Mouse (Mus musculus) limb, embryonic 11.5 days (tissue): ENCODE data around the gene Ptpn14. TPM values are rescaled to one million over a fixed set of nuclear protein-coding genes. Genes with fewer than 3 reads are reported as not detected.
"Not testable (repeated sequence)": the region's sequence is repeated elsewhere in the genome, so short reads cannot be mapped to it uniquely, and the experiment has no call there.

Experiments
- ATAC-seq: fragments of 200-750 bp; cut with Nextera tagmentation; 2 replicates; pipeline ENCODE4 v1.8.0; 2017; ENCODE audit warnings: low read depth; ENCODE audit not compliant: insufficient number of reproducible peaks, low FRiP score, low TSS enrichment
- DNase-seq: peaks from one replicate; pipeline ENCODE4 v3.0.0-alpha.2; 2015; ENCODE audit warnings: low spot score
- H3K27ac ChIP-seq: fragments of 300-500 bp; sonication (generic); replicated peaks from 2 replicates; pipeline ENCODE4 v1.5.1; 2014; ENCODE audit warnings: low read depth, mild to moderate bottlenecking, low read length
- H3K27me3 ChIP-seq: fragments of 300-500 bp; sonication (generic); 2 replicates; pipeline ENCODE4 v1.6.1; 2014; ENCODE audit warnings: mild to moderate bottlenecking, low read length, mixed read lengths; ENCODE audit not compliant: control insufficient read depth, insufficient read depth
- H3K36me3 ChIP-seq: fragments of 300-500 bp; sonication (generic); 2 replicates; pipeline ENCODE4 v1.6.1; 2014; ENCODE audit warnings: mild to moderate bottlenecking, low read length, moderate library complexity, mixed read lengths; ENCODE audit not compliant: control insufficient read depth, insufficient read depth
- H3K4me1 ChIP-seq: fragments of 300-500 bp; sonication (generic); 2 replicates; pipeline ENCODE4 v1.6.1; 2014; ENCODE audit warnings: low read length, mixed read lengths; ENCODE audit not compliant: control insufficient read depth, insufficient read depth
- H3K4me2 ChIP-seq: fragments of 300-500 bp; sonication (generic); 2 replicates; pipeline ENCODE4 v1.6.1; 2014; ENCODE audit warnings: low read depth, mild to moderate bottlenecking, moderate library complexity; ENCODE audit not compliant: severe bottlenecking
- H3K4me3 ChIP-seq: fragments of 300-500 bp; sonication (generic); 2 replicates; pipeline ENCODE4 v1.5.1; 2014; ENCODE audit warnings: low read depth, low read length
- H3K9ac ChIP-seq: fragments of 300-500 bp; sonication (generic); 2 replicates; pipeline ENCODE4 v1.6.1; 2014; ENCODE audit warnings: mild to moderate bottlenecking, low read length
- H3K9me3 ChIP-seq: fragments of 300-500 bp; sonication (generic); 2 replicates; pipeline ENCODE4 v1.6.1; 2016; ENCODE audit warnings: low read length; ENCODE audit not compliant: control insufficient read depth
- WGBS: fragments of 180-500 bp; shearing (Covaris S2); extraction: QIAGEN DNeasy Blood & Tissue Kit; methylation state at CpG from one replicate; pipeline ENCODE4 v1.1.7; 2014; 5-methylcytosine and 5-hydroxymethylcytosine counted together
- polyA plus RNA-seq: library from polyadenylated mRNA; unstranded; fragments of >200 nt; fragmentation: Nextera tagmentation; extraction: Ambion mirVana; gene quantifications from 2 replicates; pipeline ENCODE4 v1.2.1, GENCODE M21; 2014

The Ptpn14 gene
- polyA plus RNA-seq, 1 experiment from 2014 or later: 8.8 TPM

DNA sequence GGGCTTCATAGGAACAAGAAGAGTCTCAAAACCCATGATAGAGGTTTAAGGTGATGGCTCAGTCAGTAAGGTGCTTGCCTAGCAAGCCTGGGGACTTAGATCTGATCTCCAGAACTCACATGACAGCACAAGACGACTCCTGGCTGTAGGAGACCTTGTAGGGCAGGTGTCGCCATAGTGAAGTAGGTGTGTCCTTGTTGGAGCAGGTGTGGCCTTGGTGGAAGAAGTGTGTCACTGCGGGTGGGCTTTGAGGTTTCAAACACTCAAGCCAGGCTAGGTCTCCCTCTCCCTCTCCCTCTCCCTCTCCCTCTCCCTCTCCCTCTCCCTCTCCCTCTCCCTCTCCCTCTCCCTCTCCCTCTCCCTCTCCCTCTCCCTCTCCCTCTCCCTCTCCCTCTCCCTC is 35.6 kb upstream of the Ptpn14 start:
- H3K27ac ChIP-seq, H3K36me3 ChIP-seq, H3K9ac ChIP-seq, ATAC-seq, H3K4me2 ChIP-seq, H3K27me3 ChIP-seq, H3K9me3 ChIP-seq, DNase-seq, H3K4me3 ChIP-seq, H3K4me1 ChIP-seq: not testable (repeated sequence)
- WGBS: 40% methylated on average over 3 of the region's 3 CpGs

GRCm38 (mm10) chr1:189694391-189694790 is 33.7 kb upstream of the Ptpn14 start:
- no peaks in the 10 kb centered on the region for H3K4me1 ChIP-seq
- no peaks in the 10 kb centered on the region for H3K27me3 ChIP-seq
- DNase-seq (no peak), ATAC-seq (no peak)
- H3K9me3 ChIP-seq: no peaks in the 10 kb centered on the region
- H3K9ac ChIP-seq: no peak overlapping the region
- no peaks in the 10 kb centered on the region for H3K36me3 ChIP-seq
- H3K4me3 ChIP-seq: no peak overlapping the region
- no peak overlapping the region for H3K4me2 ChIP-seq
- WGBS: 86% methylated on average over 2 of the region's 2 CpGs
- no peak overlapping the region for H3K27ac ChIP-seq

DNA sequence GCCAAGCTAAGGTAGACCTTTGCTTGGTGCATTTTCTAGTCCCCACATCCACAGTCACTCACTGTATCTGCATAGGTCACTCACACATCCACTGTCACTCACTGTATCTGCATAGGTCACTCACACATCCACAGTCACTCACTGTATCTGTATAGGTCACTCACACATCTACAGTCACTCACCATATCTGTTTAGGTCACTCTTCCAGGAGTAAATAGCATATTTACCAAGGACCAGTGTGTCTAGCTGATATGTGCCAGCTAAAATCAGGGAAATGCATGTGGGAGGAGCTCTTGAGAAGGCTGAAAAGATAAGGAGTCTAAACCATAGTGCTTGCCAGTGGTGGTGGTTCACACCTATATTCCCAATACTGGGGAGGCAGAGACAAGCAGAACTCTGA is 32.7 kb upstream of the Ptpn14 start:
- H3K36me3 ChIP-seq: no peaks in the 10 kb centered on the region
- no peak overlapping the region for H3K9ac ChIP-seq
- H3K4me3 ChIP-seq: no peak overlapping the region
- no peak overlapping the region for H3K27ac ChIP-seq
- no peaks in the 10 kb centered on the region for H3K9me3 ChIP-seq
- H3K4me1 ChIP-seq: no peaks in the 10 kb centered on the region
- DNase-seq (no peak), ATAC-seq (no peak)
- no peaks in the 10 kb centered on the region for H3K27me3 ChIP-seq
- no peak overlapping the region for H3K4me2 ChIP-seq

GRCm38 (mm10) chr1:189698416-189698815 is 29.7 kb upstream of the Ptpn14 start:
- H3K36me3 ChIP-seq: no peaks in the 10 kb centered on the region
- no peaks in the 10 kb centered on the region for H3K27me3 ChIP-seq
- no peak overlapping the region for H3K4me3 ChIP-seq
- H3K9ac ChIP-seq: no peak overlapping the region
- H3K9me3 ChIP-seq: no peaks in the 10 kb centered on the region
- H3K4me2 ChIP-seq: no peak overlapping the region
- ATAC-seq (no peak), DNase-seq (no peak)
- WGBS: 66% methylated on average over 4 of the region's 4 CpGs
- H3K27ac ChIP-seq: no peak overlapping the region
- 0 out of 2 replicates have a peak, but pooled peaks cover 5% of the 10 kb centered on the region for H3K4me1 ChIP-seq

- Histone ChIP-seq H3K9ac (no peak overlapping the region), H3K27me3 (no peaks in the 10 kb centered on the region), H3K27ac (no peak overlapping the region), H3K4me1 (0 out of 2 replicates have a peak, but pooled peaks cover 5% of the 10 kb centered on the region), H3K4me3 (no peak overlapping the region), H3K9me3 (no peaks in the 10 kb centered on the region), H3K36me3 (no peaks in the 10 kb centered on the region), H3K4me2 (no peak overlapping the region)
- WGBS: 75% methylated on average over 6 of the region's 6 CpGs
- DNase-seq: no peak
- ATAC-seq: no peak
These were observed 27.9 kb upstream of the Ptpn14 start for GRCm38 (mm10) chr1:189700186-189700585.

DNA sequence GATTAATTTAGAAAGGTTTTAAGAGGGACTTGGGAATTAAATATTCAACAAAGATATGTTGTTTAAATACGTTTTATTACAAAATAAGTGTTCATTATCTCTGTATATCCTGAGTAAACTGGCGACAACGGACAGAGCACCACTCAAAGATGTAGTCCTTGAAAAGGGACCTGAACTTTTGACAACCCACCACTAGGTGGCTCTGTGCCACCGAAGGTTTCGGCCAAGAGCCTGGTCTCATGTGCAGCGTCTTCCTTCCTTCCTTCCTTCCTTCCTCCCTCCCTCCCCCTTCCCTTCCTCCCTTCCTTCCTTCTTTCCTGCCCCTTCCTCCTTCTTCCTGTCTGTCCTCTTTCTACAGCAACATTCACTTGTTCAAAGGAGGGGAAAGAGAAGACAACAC is 27.1 kb upstream of the Ptpn14 start:
- H3K27ac ChIP-seq: no peak overlapping the region
- ATAC-seq (no peak), DNase-seq (peak; percentile 81)
- H3K27me3 ChIP-seq: no peaks in the 10 kb centered on the region
- H3K9ac ChIP-seq: no peak overlapping the region
- no peaks in the 10 kb centered on the region for H3K9me3 ChIP-seq
- no peaks in the 10 kb centered on the region for H3K36me3 ChIP-seq
- H3K4me1 ChIP-seq: 0 out of 2 replicates have a peak, but pooled peaks cover 5% of the 10 kb centered on the region
- no peak overlapping the region for H3K4me3 ChIP-seq
- 1% methylated on average over 6 of the region's 6 CpGs for WGBS
- no peak overlapping the region for H3K4me2 ChIP-seq

DNA sequence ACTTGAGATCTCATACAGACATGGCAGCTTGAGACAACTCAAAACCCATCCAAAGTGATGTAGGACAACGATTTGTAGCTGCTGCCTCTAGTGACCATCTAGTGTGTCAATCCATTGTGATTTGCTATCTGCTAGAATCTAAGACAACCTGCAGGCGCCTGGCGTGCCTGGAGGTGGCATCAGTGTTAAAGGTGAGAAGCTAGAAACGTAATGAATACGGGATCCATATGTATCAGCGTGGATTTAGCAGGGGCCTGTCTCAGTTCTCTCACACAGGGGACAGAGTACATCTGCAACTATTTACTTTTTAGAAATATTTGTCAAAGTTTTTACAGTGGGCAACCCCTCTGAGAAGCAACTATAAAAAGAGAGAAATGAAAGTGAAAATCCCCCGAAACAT is 24.9 kb upstream of the Ptpn14 start:
- 39% methylated on average over 7 of the region's 7 CpGs for WGBS
- Histone ChIP-seq H3K36me3 (no peaks in the 10 kb centered on the region), H3K27ac (no peak overlapping the region), H3K9me3 (no peaks in the 10 kb centered on the region), H3K27me3 (no peaks in the 10 kb centered on the region), H3K4me2 (no peak overlapping the region), H3K9ac (no peak overlapping the region), H3K4me3 (no peak overlapping the region), H3K4me1 (peaks cover 12% of the 10 kb centered on the region)
- ATAC-seq (no peak), DNase-seq (no peak)

DNA sequence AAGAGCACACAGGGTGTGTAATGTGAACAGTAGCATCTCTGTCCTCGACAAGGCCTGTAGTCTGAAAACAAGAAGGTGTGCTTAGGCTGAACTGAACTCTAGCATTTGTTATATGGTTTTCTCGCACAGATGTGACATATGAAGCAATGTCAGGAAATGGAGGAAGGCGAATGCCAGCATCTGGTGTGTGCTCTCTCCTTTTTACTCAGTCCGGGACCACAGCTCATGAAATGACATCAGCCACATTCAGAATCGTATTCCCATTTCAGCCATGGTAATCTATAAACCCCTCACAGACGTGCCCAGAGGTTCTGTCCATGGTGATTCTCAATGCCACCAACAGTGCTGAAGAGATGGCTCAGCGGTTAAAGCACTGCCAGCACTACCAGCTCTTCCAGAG is 24.5 kb upstream of the Ptpn14 start:
- Histone ChIP-seq H3K4me2 (no peak overlapping the region), H3K27me3 (no peaks in the 10 kb centered on the region), H3K9ac (no peak overlapping the region), H3K36me3 (no peaks in the 10 kb centered on the region), H3K4me1 (peaks cover 14% of the 10 kb centered on the region), H3K4me3 (no peak overlapping the region), H3K27ac (no peak overlapping the region), H3K9me3 (no peaks in the 10 kb centered on the region)
- ATAC-seq (no peak), DNase-seq (no peak)
- 77% methylated on average over 7 of the region's 7 CpGs for WGBS

DNA sequence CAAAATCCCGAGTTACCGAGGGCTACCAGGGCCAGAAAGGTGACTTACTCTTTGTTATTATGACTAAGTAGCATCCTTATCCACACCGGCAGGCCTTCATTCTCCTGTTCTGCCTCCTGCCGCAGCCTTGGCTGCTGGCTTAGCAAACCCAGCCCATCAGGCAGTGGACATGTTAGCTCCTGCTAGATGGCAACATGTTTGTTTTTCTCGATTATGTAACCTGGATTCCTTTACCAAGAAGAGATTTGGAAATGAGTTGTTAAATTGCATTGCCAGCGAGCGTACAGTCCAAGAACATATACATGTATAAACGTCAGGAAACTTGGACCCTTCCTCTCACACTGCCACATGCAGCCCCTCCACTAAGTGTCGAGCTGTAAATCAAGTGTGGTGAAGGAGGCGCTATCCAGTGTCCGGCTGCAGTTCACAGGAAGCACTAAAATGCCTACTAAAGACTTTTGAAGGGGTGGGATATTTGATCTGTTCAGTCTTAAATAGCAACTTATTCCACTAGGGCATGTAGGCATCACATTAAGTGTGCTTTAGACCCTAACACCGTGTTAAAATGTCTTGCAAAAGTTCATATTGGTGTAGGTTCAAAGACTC is 21.9 kb upstream of the Ptpn14 start:
- Histone ChIP-seq H3K27ac (no peak overlapping the region), H3K4me2 (no peak overlapping the region), H3K4me3 (no peak overlapping the region), H3K36me3 (no peaks in the 10 kb centered on the region), H3K27me3 (no peaks in the 10 kb centered on the region), H3K4me1 (peaks cover 15% of the 10 kb centered on the region), H3K9me3 (no peaks in the 10 kb centered on the region), H3K9ac (no peak overlapping the region; the same call in 1 of the 2 replicates)
- ATAC-seq (no peak), DNase-seq (no peak)
- WGBS: 47% methylated on average over 12 of the region's 12 CpGs
